Mouse (Mus musculus) neural tube, embryonic 14.5 days (tissue): ENCODE results near the gene Ptprm. TPM values are rescaled to one million over a fixed set of nuclear protein-coding genes. Genes with fewer than 3 reads are reported as not detected.

ENCODE experiments used
- ATAC-seq: fragments of 200-750 bp; cut with Nextera tagmentation; 2 replicates; pipeline ENCODE4 v1.8.0; 2017; ENCODE audit warnings: low read depth, mild to moderate bottlenecking, moderate TSS enrichment, moderate library complexity
- H3K27ac ChIP-seq: fragments of 300-500 bp; sonication (generic); 2 replicates; pipeline ENCODE4 v1.5.1; 2014; ENCODE audit warnings: low read depth, mild to moderate bottlenecking, control low read depth, low read length, moderate library complexity, mixed read lengths
- H3K27me3 ChIP-seq: fragments of 300-500 bp; sonication (generic); 2 replicates; pipeline ENCODE4 v1.6.1; 2014; ENCODE audit warnings: low read length; ENCODE audit not compliant: control insufficient read depth, insufficient read depth
- H3K36me3 ChIP-seq: fragments of 300-500 bp; sonication (generic); 2 replicates; pipeline ENCODE4 v1.6.1; 2014; ENCODE audit warnings: low read length, mixed read lengths; ENCODE audit not compliant: control insufficient read depth, insufficient read depth
- H3K4me1 ChIP-seq: fragments of 300-500 bp; sonication (generic); 2 replicates; pipeline ENCODE4 v1.6.1; 2014; ENCODE audit warnings: low read length; ENCODE audit not compliant: control insufficient read depth, insufficient read depth
- H3K4me2 ChIP-seq: fragments of 300-500 bp; sonication (generic); 2 replicates; pipeline ENCODE4 v1.6.1; 2014; ENCODE audit warnings: mild to moderate bottlenecking, low read depth, low read length, control low read depth
- H3K4me3 ChIP-seq: fragments of 300-500 bp; sonication (generic); 2 replicates; pipeline ENCODE4 v1.5.1; 2014; ENCODE audit warnings: low read depth, low read length, control low read depth, mixed read lengths
- H3K9ac ChIP-seq: fragments of 300-500 bp; sonication (generic); replicated peaks from 2 replicates; pipeline ENCODE4 v1.6.1; 2014; ENCODE audit warnings: low read depth, mild to moderate bottlenecking, control low read depth, low read length, mixed read lengths
- H3K9me3 ChIP-seq: fragments of 300-500 bp; sonication (generic); 2 replicates; pipeline ENCODE4 v1.6.1; 2016; ENCODE audit warnings: low read length; ENCODE audit not compliant: control insufficient read depth
- WGBS: fragments of 180-500 bp; shearing (Covaris S2); extraction: QIAGEN DNeasy Blood & Tissue Kit; methylation state at CpG from one replicate; pipeline ENCODE4 v1.1.7; 2014; 5-methylcytosine and 5-hydroxymethylcytosine counted together
- polyA plus RNA-seq: library from polyadenylated mRNA; unstranded; fragments of >200 nt; fragmentation: Nextera tagmentation; extraction: Ambion mirVana; gene quantifications from 2 replicates; pipeline ENCODE4 v1.2.1, GENCODE M21; 2014

Gene Ptprm
- polyA plus RNA-seq, 1 experiment from 2014 or later = 26.9 TPM

DNA sequence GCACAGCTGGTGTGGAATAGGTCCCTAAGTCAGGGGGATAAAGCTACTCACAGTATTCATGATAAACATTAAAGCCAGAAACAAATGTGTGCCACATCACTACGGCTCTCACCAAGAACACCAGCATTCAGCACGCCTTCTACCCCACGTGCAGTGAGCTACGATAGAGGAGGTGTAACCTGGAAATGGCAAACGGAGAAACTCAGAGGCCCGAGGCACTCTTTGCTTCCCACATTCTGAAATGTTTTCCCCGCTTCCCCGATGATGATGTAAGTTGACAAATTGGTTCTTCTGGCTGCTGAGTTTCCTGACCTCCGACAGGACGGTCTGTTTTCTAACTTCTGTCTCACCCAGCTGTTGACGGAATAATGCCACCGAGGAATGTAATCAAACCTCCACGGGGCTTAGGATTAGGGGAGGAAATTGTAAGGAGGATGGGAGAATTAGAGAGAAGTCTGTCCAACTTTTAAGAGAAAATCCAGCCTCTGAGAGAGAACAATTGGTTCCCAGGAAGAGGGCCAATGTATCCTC lies 72.6 kb downstream of the Ptprm start:
- no peak overlapping the region for H3K4me3 ChIP-seq
- no peaks in the 10 kb centered on the region for H3K27me3 ChIP-seq
- 78% methylated on average over 13 of the region's 13 CpGs for WGBS
- H3K36me3 ChIP-seq = no peaks in the 10 kb centered on the region
- no peak overlapping the region for H3K4me2 ChIP-seq
- no peaks in the 10 kb centered on the region for H3K9me3 ChIP-seq
- no peak overlapping the region for H3K27ac ChIP-seq
- H3K9ac ChIP-seq = no peak overlapping the region
- no peak for ATAC-seq
- H3K4me1 ChIP-seq = no peaks in the 10 kb centered on the region

- Histone ChIP-seq H3K4me3 (no peak overlapping the region), H3K9me3 (no peaks in the 10 kb centered on the region), H3K4me1 (peaks cover 4% of the 10 kb centered on the region; the same call in 1 of the 2 replicates), H3K36me3 (no peaks in the 10 kb centered on the region), H3K9ac (no peak overlapping the region), H3K27ac (no peak overlapping the region), H3K27me3 (no peaks in the 10 kb centered on the region), H3K4me2 (no peak overlapping the region)
- 84% methylated on average over 13 of the region's 13 CpGs for WGBS
- ATAC-seq = no peak
Observed at GRCm38 (mm10) chr17:67277124-67277910, 76.9 kb downstream of the Ptprm start.

GRCm38 (mm10) chr17:67274531-67275094 lies 79.6 kb downstream of the Ptprm start:
- Histone ChIP-seq H3K9me3 (no peaks in the 10 kb centered on the region), H3K36me3 (no peaks in the 10 kb centered on the region), H3K27me3 (no peaks in the 10 kb centered on the region), H3K4me2 (no peak overlapping the region; the same call in 1 of the 2 replicates), H3K9ac (no peak overlapping the region), H3K27ac (peak overlapping the region; percentile 60), H3K4me1 (peaks cover 4% of the 10 kb centered on the region; the same call in 1 of the 2 replicates), H3K4me3 (no peak overlapping the region)
- peak; percentile 73; the same call in 1 of the 2 replicates for ATAC-seq
- WGBS = 32% methylated on average over 21 of the region's 21 CpGs

GRCm38 (mm10) chr17:67272928-67273327 lies 81.3 kb downstream of the Ptprm start:
- H3K27ac ChIP-seq = no peak overlapping the region
- no peak overlapping the region for H3K4me3 ChIP-seq
- H3K27me3 ChIP-seq = no peaks in the 10 kb centered on the region
- ATAC-seq = no peak
- no peak overlapping the region for H3K4me2 ChIP-seq
- H3K9ac ChIP-seq = no peak overlapping the region
- no peaks in the 10 kb centered on the region for H3K36me3 ChIP-seq
- H3K4me1 ChIP-seq = peaks cover 4% of the 10 kb centered on the region; the same call in 1 of the 2 replicates
- H3K9me3 ChIP-seq = no peaks in the 10 kb centered on the region

GRCm38 (mm10) chr17:67268475-67269080 lies 85.7 kb downstream of the Ptprm start:
- Histone ChIP-seq H3K4me1 (no peaks in the 10 kb centered on the region), H3K9ac (no peak overlapping the region), H3K27me3 (no peaks in the 10 kb centered on the region), H3K27ac (no peak overlapping the region), H3K4me3 (no peak overlapping the region), H3K4me2 (no peak overlapping the region), H3K36me3 (no peaks in the 10 kb centered on the region), H3K9me3 (no peaks in the 10 kb centered on the region)
- ATAC-seq = no peak
- 74% methylated on average over 9 of the region's 9 CpGs for WGBS

DNA sequence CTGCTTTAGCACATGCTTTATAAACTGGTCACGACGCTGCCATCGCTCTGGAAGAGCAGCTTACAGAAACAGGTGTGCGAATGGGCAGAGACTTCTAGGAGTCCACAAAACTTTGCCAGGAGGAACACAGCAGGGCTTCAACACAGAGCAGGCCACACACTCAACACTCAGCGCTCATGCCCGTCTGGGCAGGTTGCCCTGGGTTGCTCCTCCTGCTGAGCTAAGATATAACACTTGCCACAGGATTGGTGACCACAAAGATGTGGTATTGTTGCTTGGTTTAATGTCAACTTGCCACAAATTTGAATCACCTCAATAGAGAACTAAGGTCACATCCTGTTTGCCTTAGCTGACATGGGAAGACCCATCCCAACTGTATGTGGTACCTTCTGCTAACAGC lies 88.0 kb downstream of the Ptprm start:
- Histone ChIP-seq H3K36me3 (no peaks in the 10 kb centered on the region), H3K4me1 (no peaks in the 10 kb centered on the region), H3K4me3 (no peak overlapping the region), H3K9me3 (no peaks in the 10 kb centered on the region), H3K4me2 (no peak overlapping the region), H3K9ac (no peak overlapping the region), H3K27ac (no peak overlapping the region), H3K27me3 (no peaks in the 10 kb centered on the region)
- no peak for ATAC-seq
- WGBS = 95% methylated on average over 6 of the region's 6 CpGs

- H3K4me1 ChIP-seq = no peaks in the 10 kb centered on the region
- no peaks in the 10 kb centered on the region for H3K27me3 ChIP-seq
- H3K36me3 ChIP-seq = no peaks in the 10 kb centered on the region
- H3K9me3 ChIP-seq = no peaks in the 10 kb centered on the region
- no peak overlapping the region for H3K4me3 ChIP-seq
- ATAC-seq = no peak
- H3K9ac ChIP-seq = no peak overlapping the region
- no peak overlapping the region for H3K27ac ChIP-seq
- H3K4me2 ChIP-seq = no peak overlapping the region
- 95% methylated on average over 4 of the region's 4 CpGs for WGBS
Observed at GRCm38 (mm10) chr17:67265520-67265919, 88.7 kb downstream of the Ptprm start.

- no peaks in the 10 kb centered on the region for H3K4me1 ChIP-seq
- H3K36me3 ChIP-seq = no peaks in the 10 kb centered on the region
- WGBS = 94% methylated on average over 6 of the region's 6 CpGs
- no peak overlapping the region for H3K4me3 ChIP-seq
- no peak overlapping the region for H3K27ac ChIP-seq
- ATAC-seq = no peak
- H3K4me2 ChIP-seq = no peak overlapping the region
- H3K27me3 ChIP-seq = no peaks in the 10 kb centered on the region
- H3K9me3 ChIP-seq = no peaks in the 10 kb centered on the region
- H3K9ac ChIP-seq = no peak overlapping the region
Observed at GRCm38 (mm10) chr17:67264716-67265115, 89.5 kb downstream of the Ptprm start.

DNA sequence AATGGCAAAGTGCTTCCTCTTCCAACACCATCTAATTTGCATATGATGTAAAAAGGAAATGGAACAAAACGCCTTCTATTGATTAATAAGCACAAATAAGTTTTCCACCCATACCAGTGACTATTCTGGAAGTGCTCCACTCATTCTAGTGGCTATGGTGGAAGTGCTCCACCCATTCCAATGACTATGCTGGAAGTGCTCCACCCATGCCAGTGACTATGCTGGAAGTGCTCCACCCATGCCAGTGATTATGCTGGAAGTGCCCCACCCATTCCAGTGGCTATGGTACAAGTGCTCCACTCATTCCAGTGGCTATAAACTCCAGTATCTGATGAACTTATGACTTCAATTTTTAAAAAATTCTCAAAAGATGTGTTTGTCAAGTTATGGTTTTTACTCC lies 91.2 kb downstream of the Ptprm start:
- Histone ChIP-seq H3K9me3 (no peaks in the 10 kb centered on the region), H3K4me3 (no peak overlapping the region), H3K4me1 (no peaks in the 10 kb centered on the region), H3K4me2 (no peak overlapping the region), H3K27ac (no peak overlapping the region), H3K36me3 (no peaks in the 10 kb centered on the region), H3K9ac (no peak overlapping the region), H3K27me3 (no peaks in the 10 kb centered on the region)
- ATAC-seq = no peak
- 83% methylated on average over 1 of the region's 1 CpGs for WGBS
